8 mouse cellular contexts compared by ENCODE assay signal in genomic region chr2:128312084-128312594, GRCm38 (mm10).
A peak's percentile ranks its signal among the peaks of the same experiment; 100 is the strongest.
DNase-seq lines count a peak whose midpoint lies in the region; ATAC-seq lines count a peak whose summit lies in the region.

No protein-coding gene starts in this region.

- no peaks in the 10 kb centered on the region for H3K36me3 ChIP-seq in hindbrain, embryonic 16.5 days (ENCODE audit: control insufficient read depth, insufficient read depth, low read length)

- 4% methylated on average over 14 of the region's 14 CpGs for WGBS in hindbrain, embryonic 16.5 days

- DNase-seq in ZHBTc4 (ENCODE audit: low read depth, low spot score), result peak; percentile 59
- DNase-seq in cerebellum, postnatal 25 days, result peak; percentile 76 to 87
- DNase-seq in gastrocnemius, postnatal 25 days, result peak; percentile 80
- DNase-seq in left cerebral cortex, postnatal 14 days (ENCODE audit: low spot score in 2 of 2), result peak; percentile 62 to 71
- peak; percentile 66 for DNase-seq in right cerebral cortex, postnatal 4 days
- DNase-seq in spleen, postnatal 10 days (ENCODE audit: low spot score in 2 of 2), result no peak

- intact Hi-C loops in left cerebral cortex, postnatal 14 days (cut with DNase I), result no loop called here

- H3K9me3 ChIP-seq in hindbrain, embryonic 16.5 days (ENCODE audit: control insufficient read depth, low read length), result no peaks in the 10 kb centered on the region

- peak; percentile 86 for ATAC-seq in hindbrain, embryonic 16.5 days
- peak; percentile 82 for ATAC-seq in megakaryocyte progenitor cell, adult 5-6 weeks (replicated peaks; ENCODE audit: poor library complexity)

- peak overlapping the region; percentile 52 for H3K4me2 ChIP-seq in hindbrain, embryonic 16.5 days (ENCODE audit: low read length)

- no peaks in the 10 kb centered on the region for H3K27me3 ChIP-seq in hindbrain, embryonic 16.5 days (replicated peaks; ENCODE audit: control insufficient read depth, insufficient read depth, low read length)

- H3K9ac ChIP-seq in hindbrain, embryonic 16.5 days (ENCODE audit: low read depth, low read length), result peak overlapping the region; percentile 14; the same call in 1 of the 2 replicates

- H3K4me1 ChIP-seq in hindbrain, embryonic 16.5 days (ENCODE audit: control insufficient read depth, insufficient read depth, low read depth, low read length), result peaks cover 11% of the 10 kb centered on the region

- H3K4me3 ChIP-seq in hindbrain, embryonic 16.5 days (ENCODE audit: low read length), result peak overlapping the region; percentile 10; the same call in 1 of the 2 replicates

- H3K27ac ChIP-seq in hindbrain, embryonic 16.5 days (ENCODE audit: low read depth, low read length), result no peak overlapping the region

Comparison
In these comparisons a context has a peak if more than half of its experiments do, and no peak if none do; other contexts are left out.
1. DNase-seq: peak in ZHBTc4 (single experiment), cerebellum, postnatal 25 days (2 of 2), gastrocnemius, postnatal 25 days (single experiment), left cerebral cortex, postnatal 14 days (2 of 2) and right cerebral cortex, postnatal 4 days (single experiment); none in spleen, postnatal 10 days (0 of 2).